Mouse (Mus musculus): ENCODE data around the gene Iqsec2. TPM values are rescaled to one million over a fixed set of nuclear protein-coding genes. Genes with fewer than 3 reads are reported as not detected.

Iqsec2 gene
- polyA plus RNA-seq, 1 experiment from 2014 or later: 4.2 TPM

- Histone ChIP-seq H3K9ac (no peak overlapping the region), H3K4me1 (ENCODE audit: insufficient read depth) (no peaks in the 10 kb centered on the region), H3K27me3 (ENCODE audit: insufficient read depth, low read length) (peaks cover 27% of the 10 kb centered on the region), H3K9me3 (ENCODE audit: low read depth, low read length) (no peaks in the 10 kb centered on the region), H3K4me2 (no peak overlapping the region), H3K36me3 (ENCODE audit: insufficient read depth) (no peaks in the 10 kb centered on the region), H3K27ac (ENCODE audit: low read depth) (no peak overlapping the region), H3K4me3 (ENCODE audit: low read depth, low read length) (no peak overlapping the region)
- 6% methylated on average over 1 of the region's 1 CpGs for WGBS
- ATAC-seq (ENCODE audit: insufficient read depth) (no peak), DNase-seq (no peak)
- no peak for TF ChIP-seq CTCF (IDR thresholded peaks at IDR 0.05; ENCODE audit: low read depth)
Measured at GRCm38 (mm10) chrX:152146150-152146549, 2.1 kb downstream of the Iqsec2 start.

GRCm38 (mm10) chrX:152146691-152147090 is 2.6 kb downstream of the Iqsec2 start:
- TF ChIP-seq CTCF (IDR thresholded peaks at IDR 0.05; ENCODE audit: low read depth): no peak
- Histone ChIP-seq H3K4me2 (no peak overlapping the region), H3K4me3 (ENCODE audit: low read depth, low read length) (no peak overlapping the region)

GRCm38 (mm10) chrX:152147451-152148116 is 3.5 kb downstream of the Iqsec2 start:
- no peak overlapping the region for H3K9ac ChIP-seq
- DNase-seq (peak; percentile 79), ATAC-seq (ENCODE audit: insufficient read depth) (peak; percentile 83)
- no peak overlapping the region for H3K4me2 ChIP-seq
- WGBS: 32% methylated on average over 5 of the region's 5 CpGs
- H3K4me3 ChIP-seq (ENCODE audit: low read depth, low read length): no peak overlapping the region
- TF ChIP-seq CTCF (IDR thresholded peaks at IDR 0.05; ENCODE audit: low read depth): peak; percentile 83
- no peak overlapping the region for H3K27ac ChIP-seq (ENCODE audit: low read depth)
- H3K36me3 ChIP-seq (ENCODE audit: insufficient read depth): no peaks in the 10 kb centered on the region
- H3K9me3 ChIP-seq (ENCODE audit: low read depth, low read length): no peaks in the 10 kb centered on the region
- H3K4me1 ChIP-seq (ENCODE audit: insufficient read depth): no peaks in the 10 kb centered on the region
- peaks cover 27% of the 10 kb centered on the region for H3K27me3 ChIP-seq (ENCODE audit: insufficient read depth, low read length)

More at GRCm38 (mm10) chrX:152146691-152147090, 2.6 kb downstream of the Iqsec2 start:
- H3K9ac ChIP-seq: no peak overlapping the region
- ATAC-seq (ENCODE audit: insufficient read depth) (no peak), DNase-seq (no peak)
- H3K36me3 ChIP-seq (ENCODE audit: insufficient read depth): no peaks in the 10 kb centered on the region
- H3K27ac ChIP-seq (ENCODE audit: low read depth): no peak overlapping the region
- WGBS: 67% methylated on average over 2 of the region's 2 CpGs
- peaks cover 27% of the 10 kb centered on the region for H3K27me3 ChIP-seq (ENCODE audit: insufficient read depth, low read length)
- H3K4me1 ChIP-seq (ENCODE audit: insufficient read depth): no peaks in the 10 kb centered on the region
- no peaks in the 10 kb centered on the region for H3K9me3 ChIP-seq (ENCODE audit: low read depth, low read length)

GRCm38 (mm10) chrX:152148706-152149105 is 4.6 kb downstream of the Iqsec2 start:
- no peak for TF ChIP-seq CTCF (IDR thresholded peaks at IDR 0.05; ENCODE audit: low read depth)
- Histone ChIP-seq H3K27me3 (ENCODE audit: insufficient read depth, low read length) (peaks cover 27% of the 10 kb centered on the region), H3K9ac (no peak overlapping the region), H3K36me3 (ENCODE audit: insufficient read depth) (no peaks in the 10 kb centered on the region), H3K9me3 (ENCODE audit: low read depth, low read length) (no peaks in the 10 kb centered on the region), H3K27ac (ENCODE audit: low read depth) (no peak overlapping the region), H3K4me1 (ENCODE audit: insufficient read depth) (no peaks in the 10 kb centered on the region), H3K4me3 (ENCODE audit: low read depth, low read length) (no peak overlapping the region), H3K4me2 (no peak overlapping the region)
- ATAC-seq (ENCODE audit: insufficient read depth) (no peak), DNase-seq (no peak)
- WGBS: 80% methylated on average over 5 of the region's 5 CpGs

GRCm38 (mm10) chrX:152151709-152152108 is 7.6 kb downstream of the Iqsec2 start:
- no peak overlapping the region for H3K4me3 ChIP-seq (ENCODE audit: low read depth, low read length)
- no peak overlapping the region for H3K9ac ChIP-seq
- H3K27me3 ChIP-seq (ENCODE audit: insufficient read depth, low read length): peaks cover 8% of the 10 kb centered on the region; the same call in 1 of the 2 replicates
- no peaks in the 10 kb centered on the region for H3K4me1 ChIP-seq (ENCODE audit: insufficient read depth)
- ATAC-seq (ENCODE audit: insufficient read depth) (no peak), DNase-seq (peak; percentile 79)
- 14% methylated on average over 6 of the region's 6 CpGs for WGBS
- no peak overlapping the region for H3K4me2 ChIP-seq
- peak; percentile 74 for TF ChIP-seq CTCF (IDR thresholded peaks at IDR 0.05; ENCODE audit: low read depth)
- H3K27ac ChIP-seq (ENCODE audit: low read depth): no peak overlapping the region
- no peaks in the 10 kb centered on the region for H3K36me3 ChIP-seq (ENCODE audit: insufficient read depth)
- no peaks in the 10 kb centered on the region for H3K9me3 ChIP-seq (ENCODE audit: low read depth, low read length)

- H3K36me3 ChIP-seq (ENCODE audit: insufficient read depth): no peaks in the 10 kb centered on the region
- TF ChIP-seq CTCF (IDR thresholded peaks at IDR 0.05; ENCODE audit: low read depth): no peak
- H3K4me3 ChIP-seq (ENCODE audit: low read depth, low read length): no peak overlapping the region
- no peak overlapping the region for H3K9ac ChIP-seq
- H3K4me2 ChIP-seq: no peak overlapping the region
- no peaks in the 10 kb centered on the region for H3K27me3 ChIP-seq (ENCODE audit: insufficient read depth, low read length)
- WGBS: 78% methylated on average over 3 of the region's 3 CpGs
- no peak overlapping the region for H3K27ac ChIP-seq (ENCODE audit: low read depth)
- no peaks in the 10 kb centered on the region for H3K4me1 ChIP-seq (ENCODE audit: insufficient read depth)
- no peaks in the 10 kb centered on the region for H3K9me3 ChIP-seq (ENCODE audit: low read depth, low read length)
- DNase-seq: no peak
- ATAC-seq (ENCODE audit: insufficient read depth): no peak
Measured at GRCm38 (mm10) chrX:152158294-152158693, 14.2 kb downstream of the Iqsec2 start.

- WGBS: 82% methylated on average over 4 of the region's 4 CpGs
Measured at GRCm38 (mm10) chrX:152161404-152161803, 17.3 kb downstream of the Iqsec2 start.

More at GRCm38 (mm10) chrX:152161404-152161803, 17.3 kb downstream of the Iqsec2 start:
- Histone ChIP-seq H3K36me3 (ENCODE audit: insufficient read depth) (no peaks in the 10 kb centered on the region), H3K27me3 (ENCODE audit: insufficient read depth, low read length) (no peaks in the 10 kb centered on the region), H3K27ac (ENCODE audit: low read depth) (no peak overlapping the region), H3K9ac (no peak overlapping the region), H3K4me1 (ENCODE audit: insufficient read depth) (no peaks in the 10 kb centered on the region), H3K4me2 (no peak overlapping the region), H3K4me3 (ENCODE audit: low read depth, low read length) (no peak overlapping the region), H3K9me3 (ENCODE audit: low read depth, low read length) (no peaks in the 10 kb centered on the region)
- TF ChIP-seq CTCF (IDR thresholded peaks at IDR 0.05; ENCODE audit: low read depth): no peak
- no peak for ATAC-seq (ENCODE audit: insufficient read depth)
- no peak for DNase-seq

Measured in lung, embryonic 14.5 days (tissue).